Mouse (Mus musculus) MEL (cell line): ENCODE measurements at regions not wholly inside any gene's neighbourhood (a gene's known extent, or its start where the extent isn't known, plus 50 kb on each side); places are given as distances from the start of the nearest gene placed in this dataset.

Experiments used
- DNase-seq: peaks from one replicate; pipeline ENCODE4 v3.0.0; 2011; ENCODE audit warnings: low read depth, low spot score
- H3K27ac ChIP-seq: 2 replicates; pipeline ENCODE4 v1.5.1; 2012; ENCODE audit warnings: low read depth, mild to moderate bottlenecking, control low read depth, low read length, moderate library complexity; ENCODE audit not compliant: control insufficient read depth
- H3K27me3 ChIP-seq, 2 experiments: fragments of 150-350 bp in 1 of 2; sonication (generic) in 1 of 2; 2 replicates each; pipeline ENCODE4 v1.6.1; 2012; ENCODE audit warnings: low read length in 2 of 2, mild to moderate bottlenecking in 2 of 2, improper control_type of control experiment in 1 of 2, moderate library complexity in 1 of 2; ENCODE audit not compliant: insufficient read depth in 2 of 2, control insufficient read depth in 1 of 2
- H3K36me3 ChIP-seq, 2 experiments: 2 replicates each; pipeline ENCODE4 v1.6.1; 2012 to 2014; ENCODE audit warnings: low read length in 2 of 2, improper control_type of control experiment in 1 of 2, inconsistent platforms in 1 of 2, mild to moderate bottlenecking in 1 of 2; ENCODE audit not compliant: insufficient read depth in 2 of 2, control insufficient read depth in 1 of 2
- H3K4me1 ChIP-seq, 2 experiments: fragments of 150-350 bp in 1 of 2; sonication (generic) in 1 of 2; 2 replicates each; pipeline ENCODE4 v1.6.1; 2012; ENCODE audit warnings: low read length in 2 of 2, improper control_type of control experiment in 1 of 2, mild to moderate bottlenecking in 1 of 2; ENCODE audit not compliant: insufficient read depth in 2 of 2, control insufficient read depth in 1 of 2
- H3K4me3 ChIP-seq, 2 experiments: fragments of 150-350 bp in 1 of 2; sonication (generic) in 1 of 2; 2 replicates each; pipeline ENCODE4 v1.5.1; 2012; ENCODE audit warnings: low read depth in 2 of 2, low read length in 2 of 2, mild to moderate bottlenecking in 2 of 2, moderate library complexity in 2 of 2, control low read depth in 1 of 2, improper control_type of control experiment in 1 of 2; ENCODE audit not compliant: control insufficient read depth in 1 of 2, insufficient read depth in 1 of 2
- H3K79me2 ChIP-seq: 2 replicates; pipeline ENCODE4 v1.6.1; 2012; ENCODE audit warnings: mild to moderate bottlenecking, low read length, moderate library complexity; ENCODE audit not compliant: control insufficient read depth, poor library complexity, insufficient read depth
- H3K9ac ChIP-seq: 2 replicates; pipeline ENCODE4 v1.6.1; 2012; ENCODE audit warnings: low read depth, mild to moderate bottlenecking, control low read depth, low read length, moderate library complexity; ENCODE audit not compliant: control insufficient read depth, poor library complexity, severe bottlenecking
- H3K9me3 ChIP-seq: fragments of 150-350 bp; sonication (generic); replicated peaks from 2 replicates; pipeline ENCODE4 v1.6.1; 2012; ENCODE audit warnings: mild to moderate bottlenecking, low read length, improper control_type of control experiment, moderate library complexity; ENCODE audit not compliant: insufficient read depth
- BHLHE40 ChIP-seq: IDR thresholded peaks from 2 replicates; pipeline ENCODE4 v1.6.1; 2012; ENCODE audit warnings: low read depth, mild to moderate bottlenecking, inconsistent platforms, low read length, improper control_type of control experiment, borderline replicate concordance
- CHD1 ChIP-seq: IDR thresholded peaks from 2 replicates; pipeline ENCODE4 v1.6.1; 2012; ENCODE audit warnings: low read depth, mild to moderate bottlenecking, inconsistent platforms, low read length, improper control_type of control experiment
- CHD2 ChIP-seq: IDR thresholded peaks from 2 replicates; pipeline ENCODE4 v1.6.1; 2011; ENCODE audit warnings: low read length, improper control_type of control experiment
- CTCF ChIP-seq, 3 experiments: IDR thresholded peaks in 2 of 3; conservative IDR thresholded peaks in 1 of 3; 2 replicates each; pipeline ENCODE4 v1.5.1; 2011 to 2012; ENCODE audit warnings: low read length in 3 of 3, low read depth in 2 of 3, mild to moderate bottlenecking in 2 of 3, improper control_type of control experiment in 1 of 3, inconsistent platforms in 1 of 3, mixed read lengths in 1 of 3, moderate library complexity in 1 of 3; ENCODE audit not compliant: control insufficient read depth in 1 of 3, insufficient read depth in 1 of 3, poor library complexity in 1 of 3, severe bottlenecking in 1 of 3
- ELF1 ChIP-seq: IDR thresholded peaks from 2 replicates; pipeline ENCODE4 v1.6.1; 2014; ENCODE audit warnings: low read depth, mild to moderate bottlenecking, inconsistent platforms, low read length, improper control_type of control experiment, moderate library complexity
- ETS1 ChIP-seq: IDR thresholded peaks from 2 replicates; pipeline ENCODE4 v1.6.1; 2012; ENCODE audit warnings: low read depth, mild to moderate bottlenecking, inconsistent platforms, low read length, improper control_type of control experiment, moderate library complexity
- GATA1 ChIP-seq: IDR thresholded peaks from 2 replicates; pipeline ENCODE4 v1.6.1; 2011; ENCODE audit warnings: low read depth, low read length, improper control_type of control experiment
- HCFC1 ChIP-seq: IDR thresholded peaks from 2 replicates; pipeline ENCODE4 v1.6.1; 2012; ENCODE audit warnings: low read depth, mild to moderate bottlenecking, inconsistent platforms, low read length, improper control_type of control experiment, moderate library complexity
- KAT2A ChIP-seq: conservative IDR thresholded peaks from 2 replicates; pipeline ENCODE4 v1.6.1; 2012; ENCODE audit warnings: low read depth, low read length, improper control_type of control experiment, inconsistent platforms
- MAFK ChIP-seq: IDR thresholded peaks from 2 replicates; pipeline ENCODE4 v1.6.1; 2011; ENCODE audit warnings: low read depth, mild to moderate bottlenecking, low read length, improper control_type of control experiment, borderline replicate concordance
- MAX ChIP-seq: IDR thresholded peaks from 2 replicates; pipeline ENCODE4 v1.6.1; 2011; ENCODE audit warnings: low read length, improper control_type of control experiment
- MAZ ChIP-seq: IDR thresholded peaks from 2 replicates; pipeline ENCODE4 v1.6.1; 2012; ENCODE audit warnings: low read depth, mild to moderate bottlenecking, inconsistent platforms, low read length, improper control_type of control experiment
- MEF2A ChIP-seq: IDR thresholded peaks from 2 replicates; pipeline ENCODE4 v1.6.1; 2014; ENCODE audit warnings: low read depth, mild to moderate bottlenecking, inconsistent platforms, low read length, improper control_type of control experiment; ENCODE audit not compliant: poor library complexity, insufficient replicate concordance, severe bottlenecking; ENCODE audit errors: extremely low read depth
- MYB ChIP-seq: IDR thresholded peaks from 2 replicates; pipeline ENCODE4 v1.6.1; 2011; ENCODE audit warnings: mild to moderate bottlenecking, low read depth, low read length, improper control_type of control experiment
- MYC ChIP-seq: IDR thresholded peaks from 2 replicates; pipeline ENCODE4 v1.6.1; 2011; ENCODE audit warnings: low read depth, mild to moderate bottlenecking, low read length, improper control_type of control experiment, moderate library complexity
- POLR2A ChIP-seq, 2 experiments: IDR thresholded peaks; 2 replicates each; pipeline ENCODE4 v1.6.1; 2011 to 2012; ENCODE audit warnings: low read length in 2 of 2, mild to moderate bottlenecking in 2 of 2, control low read depth in 1 of 2, improper control_type of control experiment in 1 of 2, low read depth in 1 of 2, moderate library complexity in 1 of 2; ENCODE audit not compliant: control insufficient read depth in 1 of 2, insufficient read depth in 1 of 2, poor library complexity in 1 of 2
- POLR2AphosphoS5 ChIP-seq: IDR thresholded peaks from 2 replicates; pipeline ENCODE4 v1.6.1; 2012; ENCODE audit warnings: low read depth, borderline replicate concordance, mild to moderate bottlenecking, inconsistent platforms, low read length, moderate library complexity, mixed read lengths
- RAD21 ChIP-seq: IDR thresholded peaks from 2 replicates; pipeline ENCODE4 v1.6.1; 2011; ENCODE audit warnings: mild to moderate bottlenecking, low read depth, low read length, improper control_type of control experiment
- RCOR1 ChIP-seq: IDR thresholded peaks from 2 replicates; pipeline ENCODE4 v1.6.1; 2012; ENCODE audit warnings: low read depth, mild to moderate bottlenecking, inconsistent platforms, low read length, improper control_type of control experiment
- SMC3 ChIP-seq: IDR thresholded peaks from 2 replicates; pipeline ENCODE4 v1.6.1; 2011; ENCODE audit warnings: low read depth, low read length, improper control_type of control experiment
- TCF12 ChIP-seq: IDR thresholded peaks from 2 replicates; pipeline ENCODE4 v1.6.1; 2014; ENCODE audit warnings: low read depth, mild to moderate bottlenecking, inconsistent platforms, low read length, improper control_type of control experiment, moderate library complexity
- USF1 ChIP-seq: IDR thresholded peaks from 2 replicates; pipeline ENCODE4 v1.6.1; 2014; ENCODE audit warnings: low read depth, mild to moderate bottlenecking, inconsistent platforms, low read length, improper control_type of control experiment, moderate library complexity
- USF2 ChIP-seq, 2 experiments: IDR thresholded peaks; 2 replicates each; pipeline ENCODE4 v1.6.1; 2011 to 2012; ENCODE audit warnings: improper control_type of control experiment in 2 of 2, low read length in 2 of 2, borderline replicate concordance in 1 of 2, inconsistent platforms in 1 of 2, low read depth in 1 of 2, mild to moderate bottlenecking in 1 of 2; ENCODE audit not compliant: insufficient read depth in 1 of 2
- ZC3H11A ChIP-seq: IDR thresholded peaks from 2 replicates; pipeline ENCODE4 v1.6.1; 2012; ENCODE audit warnings: low read depth, mild to moderate bottlenecking, inconsistent platforms, low read length, improper control_type of control experiment
- ZKSCAN1 ChIP-seq: IDR thresholded peaks from 2 replicates; pipeline ENCODE4 v1.6.1; 2012; ENCODE audit warnings: low read depth, mild to moderate bottlenecking, inconsistent platforms, low read length, improper control_type of control experiment, moderate library complexity
- ZNF384 ChIP-seq: IDR thresholded peaks from 2 replicates; pipeline ENCODE4 v1.6.1; 2012; ENCODE audit warnings: low read depth, mild to moderate bottlenecking, inconsistent platforms, low read length, improper control_type of control experiment

GRCm38 (mm10) chr6:143449071-143449470 is 282.1 kb downstream of the Etnk1 start:
- no peaks in the 10 kb centered on the region for H3K79me2 ChIP-seq
- H3K9me3 ChIP-seq, result no peaks in the 10 kb centered on the region
- TF ChIP-seq MYC (no peak), HCFC1 (no peak), RAD21 (no peak), ZNF384 (no peak), POLR2AphosphoS5 (no peak), MYB (no peak), ZKSCAN1 (no peak), BHLHE40 (no peak), CHD1 (no peak), USF1 (no peak), ELF1 (no peak), KAT2A (no peak), ETS1 (no peak), TCF12 (no peak), ZC3H11A (no peak), MAZ (no peak), SMC3 (no peak), CTCF (IDR thresholded peaks at IDR 0.05 in 2 of 3, conservative IDR thresholded peaks at IDR 0.05 in 1 of 3; ENCODE audit: control insufficient read depth in 1 of 3, insufficient read depth in 1 of 3, low read depth in 2 of 3, low read length in 3 of 3, poor library complexity in 1 of 3, severe bottlenecking in 1 of 3) (no peak)
- H3K4me1 ChIP-seq, result no peaks in the 10 kb centered on the region
- H3K27ac ChIP-seq, result no peak overlapping the region
- no peaks in the 10 kb centered on the region for H3K36me3 ChIP-seq
- H3K4me3 ChIP-seq, result no peak overlapping the region
- H3K27me3 ChIP-seq, result no peaks in the 10 kb centered on the region
- no peak overlapping the region for H3K9ac ChIP-seq
- no peak for DNase-seq

DNA sequence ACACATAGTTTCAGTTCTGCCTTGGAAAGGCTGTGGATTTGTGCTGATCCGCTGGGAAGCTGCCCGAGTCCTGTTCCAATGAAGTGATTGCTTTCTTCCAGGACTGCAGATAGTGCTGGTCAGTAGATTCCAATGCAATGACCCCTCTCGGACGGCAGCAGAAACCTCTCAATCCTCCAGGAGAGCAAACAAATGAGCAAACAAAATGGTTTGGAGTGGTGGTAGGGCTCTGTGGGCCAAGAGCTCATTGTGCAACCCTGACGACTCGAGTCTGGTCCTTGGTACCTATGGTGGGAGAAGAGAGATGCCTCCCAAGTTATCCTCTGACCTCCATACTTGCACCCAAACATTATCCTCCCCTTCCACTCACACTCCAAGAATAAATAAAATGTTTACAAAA is 284.8 kb downstream of the Etnk1 start:
- H3K36me3 ChIP-seq, result no peaks in the 10 kb centered on the region
- H3K27me3 ChIP-seq, result no peaks in the 10 kb centered on the region
- H3K79me2 ChIP-seq, result no peaks in the 10 kb centered on the region
- no peak for DNase-seq
- no peak overlapping the region for H3K9ac ChIP-seq
- H3K4me3 ChIP-seq, result no peak overlapping the region
- H3K27ac ChIP-seq, result no peak overlapping the region
- TF ChIP-seq USF2 (IDR thresholded peaks at IDR 0.05; ENCODE audit: borderline replicate concordance in 1 of 2, insufficient read depth in 1 of 2, low read depth in 1 of 2, low read length in 2 of 2) (no peak), POLR2A (IDR thresholded peaks at IDR 0.05; ENCODE audit: control insufficient read depth in 1 of 2, insufficient read depth in 1 of 2, low read depth in 1 of 2, low read length in 2 of 2, poor library complexity in 1 of 2) (no peak), RAD21 (no peak), ZC3H11A (no peak), RCOR1 (no peak), MYB (no peak), ETS1 (no peak), CHD2 (no peak), MAX (no peak), CTCF (IDR thresholded peaks at IDR 0.05 in 2 of 3, conservative IDR thresholded peaks at IDR 0.05 in 1 of 3; ENCODE audit: control insufficient read depth in 1 of 3, insufficient read depth in 1 of 3, low read depth in 2 of 3, low read length in 3 of 3, poor library complexity in 1 of 3, severe bottlenecking in 1 of 3) (no peak), MAFK (no peak), USF1 (no peak), HCFC1 (no peak), ELF1 (no peak), MEF2A (no peak), SMC3 (no peak), GATA1 (no peak)
- H3K4me1 ChIP-seq, result no peaks in the 10 kb centered on the region
- no peaks in the 10 kb centered on the region for H3K9me3 ChIP-seq
